Mouse (Mus musculus) small intestine, adult 2 months (tissue): ENCODE measurements around the gene Tnp2.

Experiments
- CTCF ChIP-seq: fragments of 200-500 bp; IDR thresholded peaks from 2 replicates; pipeline ENCODE4 v1.5.1; 2012; ENCODE audit warnings: low read depth, mild to moderate bottlenecking, control low read depth, inconsistent platforms, low read length, moderate library complexity, mixed read lengths; ENCODE audit not compliant: insufficient replicate concordance, insufficient read length; ENCODE audit errors: extremely low read depth
- POLR2A ChIP-seq: fragments of 200-500 bp; IDR thresholded peaks from 2 replicates; pipeline ENCODE4 v1.6.1; 2012; ENCODE audit warnings: low read depth, mild to moderate bottlenecking, control low read depth, inconsistent platforms, low read length, moderate library complexity

DNA sequence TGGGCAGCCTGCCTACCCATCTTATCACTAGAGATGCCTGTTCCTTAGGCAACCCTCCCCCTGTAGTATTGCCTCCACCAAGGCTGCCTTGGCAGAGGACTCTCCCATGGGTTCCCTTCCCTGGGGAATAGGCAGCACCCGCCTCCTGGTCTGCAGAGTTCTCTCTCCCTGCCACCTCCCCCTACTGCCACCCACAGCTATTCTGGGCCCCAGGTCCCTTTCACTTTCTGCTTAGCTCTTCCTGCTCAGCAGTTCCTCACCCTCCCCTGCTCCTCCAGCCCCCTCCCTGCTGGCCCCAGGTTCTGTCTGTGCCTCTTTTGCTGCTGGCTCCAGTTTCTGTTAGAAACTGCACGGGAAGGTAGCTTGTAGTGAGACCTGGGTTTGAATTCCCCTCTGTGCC lies 18.8 kb downstream of the Tnp2 start:
- TF ChIP-seq POLR2A: no peak
- TF ChIP-seq CTCF: no peak
